8 mouse cellular contexts compared by ENCODE assay signal in genomic region chr19:42090637-42091141, GRCm38 (mm10). TPM values are rescaled to one million over a fixed set of nuclear protein-coding genes. Genes with fewer than 3 reads are reported as not detected.
A peak's percentile ranks its signal among the peaks of the same experiment; 100 is the strongest.
DNase-seq lines count a peak whose midpoint lies in the region; ATAC-seq and TF ChIP-seq lines count a peak whose summit lies in the region.

No protein-coding gene starts in this region.

- WGBS in heart, adult 2 months, result under 1% methylated on average over 48 of the region's 52 CpGs
- under 1% methylated on average over 50 of the region's 52 CpGs for WGBS in hindbrain, embryonic 12.5 days
- WGBS in macrophage (ENCODE audit: missing documents), result under 1% methylated on average over 48 of the region's 52 CpGs
- WGBS in thymus, adult 2 months, result under 1% methylated on average over 52 of the region's 52 CpGs

- no peak for TF ChIP-seq POLR2A in heart, adult 2 months (IDR thresholded peaks at IDR 0.05; ENCODE audit: insufficient read depth, low read depth, low read length)
- no peak for TF ChIP-seq POLR2A in bone marrow macrophage, adult 2 months (IDR thresholded peaks at IDR 0.05; ENCODE audit: borderline replicate concordance, low read depth, low read length)
- TF ChIP-seq POLR2A in thymus, adult 2 months (IDR thresholded peaks at IDR 0.05; ENCODE audit: control insufficient read depth, extremely low read depth, insufficient read depth, low read length, poor library complexity), result no peak

- peak overlapping the region; percentile 89 for H3K9ac ChIP-seq in heart, adult 2 months (ENCODE audit: low read depth, low read length)
- H3K9ac ChIP-seq in hindbrain, embryonic 12.5 days, result peak overlapping the region; percentile 90

- TF ChIP-seq CTCF in heart, adult 2 months (IDR thresholded peaks at IDR 0.05), result no peak
- TF ChIP-seq CTCF in bone marrow macrophage, adult 2 months (IDR thresholded peaks at IDR 0.05; ENCODE audit: low read depth, low read length), result no peak
- TF ChIP-seq CTCF in thymus, adult 2 months (IDR thresholded peaks at IDR 0.05; ENCODE audit: borderline replicate concordance, control insufficient read depth, extremely low read depth, insufficient read depth, low read length, poor library complexity), result no peak

- H3K27ac ChIP-seq in heart, adult 2 months, result peak overlapping the region; percentile 86
- peak overlapping the region; percentile 90 for H3K27ac ChIP-seq in bone marrow macrophage, adult 2 months (ENCODE audit: insufficient read depth, low read depth, low read length)
- peak overlapping the region; percentile 94 for H3K27ac ChIP-seq in hindbrain, embryonic 12.5 days
- peak overlapping the region; percentile 88 for H3K27ac ChIP-seq in macrophage
- H3K27ac ChIP-seq in thymus, adult 2 months (ENCODE audit: control insufficient read depth, insufficient read depth, low read length), result no peak overlapping the region

- TF ChIP-seq EP300 in heart, adult 2 months (IDR thresholded peaks at IDR 0.05; ENCODE audit: insufficient read depth, low read depth, low read length), result no peak

- peak overlapping the region; percentile 64 for H3K4me3 ChIP-seq in heart, adult 2 months
- H3K4me3 ChIP-seq in bone marrow macrophage, adult 2 months (ENCODE audit: insufficient read depth, low read length), result peak overlapping the region; percentile 87
- peak overlapping the region; percentile 99 for H3K4me3 ChIP-seq in hindbrain, embryonic 12.5 days
- peak overlapping the region; percentile 62 for H3K4me3 ChIP-seq in macrophage (ENCODE audit: inconsistent target)
- peak overlapping the region; percentile 61 for H3K4me3 ChIP-seq in thymus, adult 2 months (ENCODE audit: control insufficient read depth, insufficient read depth, low read length)

- no peaks in the 10 kb centered on the region for H3K9me3 ChIP-seq in hindbrain, embryonic 12.5 days (replicated peaks)

- H3K4me1 ChIP-seq in heart, adult 2 months (ENCODE audit: control insufficient read depth, insufficient read depth, low read length), result peaks cover 6% of the 10 kb centered on the region
- peaks cover 27% of the 10 kb centered on the region for H3K4me1 ChIP-seq in bone marrow macrophage, adult 2 months (ENCODE audit: control insufficient read depth, insufficient read depth, low read length)
- H3K4me1 ChIP-seq in hindbrain, embryonic 12.5 days, result peaks cover 26% of the 10 kb centered on the region
- H3K4me1 ChIP-seq in thymus, adult 2 months (replicated peaks; ENCODE audit: control insufficient read depth, insufficient read depth, low read length), result peaks cover 9% of the 10 kb centered on the region

- ATAC-seq in hindbrain, embryonic 12.5 days (ENCODE audit: low FRiP score), result peak; percentile 80

- DNase-seq in heart, adult 2 months, result no peak
- DNase-seq in heart, postnatal 14 days, result no peak
- peak; percentile 77 for DNase-seq in 416B (ENCODE audit: low read depth)
- DNase-seq in thymus, adult 2 months, result peak; percentile 48
- DNase-seq in cerebellum, adult 9-11 months, result no peak

- no peaks in the 10 kb centered on the region for H3K79me2 ChIP-seq in heart, adult 2 months (replicated peaks; ENCODE audit: control insufficient read depth, insufficient read depth, low read length)
- peaks cover 46% of the 10 kb centered on the region for H3K79me2 ChIP-seq in macrophage (ENCODE audit: inconsistent target)

- no peaks in the 10 kb centered on the region for H3K36me3 ChIP-seq in heart, adult 2 months (ENCODE audit: control insufficient read depth, insufficient read depth, low read length)
- H3K36me3 ChIP-seq in hindbrain, embryonic 12.5 days, result peaks cover 8% of the 10 kb centered on the region
- peaks cover 10% of the 10 kb centered on the region; the same call in 1 of the 2 replicates for H3K36me3 ChIP-seq in macrophage (ENCODE audit: inconsistent target)
- no peaks in the 10 kb centered on the region for H3K36me3 ChIP-seq in thymus, adult 2 months (ENCODE audit: control insufficient read depth, insufficient read depth, low read length)

- intact Hi-C loops in heart, adult 2 months (cut with DNase I), result loop anchor here (2.0 to 5.0 kb wide), 3 partner anchors 36 to 178 kb away; partner anchors contain the start of genes Marveld1 and Pgam1
- intact Hi-C loops in heart, postnatal 14 days (cut with DNase I), result no loop called here

- peaks cover 4% of the 10 kb centered on the region for H3K27me3 ChIP-seq in heart, adult 2 months (ENCODE audit: control insufficient read depth, insufficient read depth, low read length)
- no peaks in the 10 kb centered on the region for H3K27me3 ChIP-seq in hindbrain, embryonic 12.5 days
- H3K27me3 ChIP-seq in thymus, adult 2 months (ENCODE audit: control insufficient read depth, insufficient read depth, low read length), result peaks cover 6% of the 10 kb centered on the region; the same call in 1 of the 2 replicates

- peak overlapping the region; percentile 90 for H3K4me2 ChIP-seq in hindbrain, embryonic 12.5 days (replicated peaks)

RNA-seq across cellular contexts. Expression of gene Pi4k2a, which starts 0.4 kb away (rescaled TPM):
- 10 to 100 TPM; 18.2 to 21.3 TPM for total RNA-seq in heart, adult 2 months (2021)
- 15.1 and 21.4 TPM in 2 replicates for polyA plus RNA-seq in heart, adult 2 months (2012; rRNA removed)
- 10 to 100 TPM; 17.2 to 20.6 TPM for total RNA-seq in heart, postnatal 14 days (2021)
- polyA plus RNA-seq in bone marrow macrophage, adult 2 months (2012; ENCODE audit: insufficient read depth, insufficient read length, missing spikeins), result 42.6 and 44.6 TPM in 2 replicates
- 35.3 and 39.4 TPM in 2 replicates for polyA plus RNA-seq in hindbrain, embryonic 12.5 days (2016; fragmentation: Nextera tagmentation; extraction: Ambion mirVana)
- 100 to 1,000 TPM in 23 of 26 experiments, 10 to 100 TPM in 3; 84.4 to 383 (median 149) TPM for total RNA-seq in macrophage (2018; cell fraction: chromatin; rRNA removed)
- total RNA-seq in macrophage (2018; cell fraction: cytosol; rRNA removed), result 100 to 1,000 TPM in 10 of 26 experiments, 10 to 100 TPM in 16; 76.0 to 130 (median 96.6) TPM
- 100 to 1,000 TPM; 100 to 448 (median 137) TPM for total RNA-seq in macrophage (2018; cell fraction: nucleus; rRNA removed)
- 62.5 to 98.7 TPM (median 75.6 TPM) in 3 replicates for polyA plus RNA-seq in macrophage (2018)
- polyA plus RNA-seq in thymus, adult 2 months (2012; rRNA removed), result 36.8 and 42.2 TPM in 2 replicates

RNA-seq across cellular contexts. Expression of gene Morn4, which starts 4.5 kb away (rescaled TPM):
- 1 to 10 TPM; 2.3 to 2.5 TPM for total RNA-seq in heart, adult 2 months (2021)
- 5.0 and 5.5 TPM in 2 replicates for polyA plus RNA-seq in heart, adult 2 months (2012; rRNA removed)
- 1 to 10 TPM; 4.5 to 5.3 TPM for total RNA-seq in heart, postnatal 14 days (2021)
- polyA plus RNA-seq in bone marrow macrophage, adult 2 months (2012; ENCODE audit: insufficient read depth, insufficient read length, missing spikeins), result 1.3 and 1.4 TPM in 2 replicates
- polyA plus RNA-seq in hindbrain, embryonic 12.5 days (2016; fragmentation: Nextera tagmentation; extraction: Ambion mirVana), result 81.4 and 83.5 TPM in 2 replicates
- total RNA-seq in macrophage (2018; cell fraction: chromatin; rRNA removed), result 10 to 100 TPM in 8 of 26 experiments, 1 to 10 TPM in 18; 2.7 to 15.1 (median 8.4) TPM
- total RNA-seq in macrophage (2018; cell fraction: cytosol; rRNA removed), result 1 to 10 TPM; 2.4 to 6.7 (median 4.1) TPM
- 10 to 100 TPM in 3 of 26 experiments, 1 to 10 TPM in 23; 1.6 to 20.0 (median 5.9) TPM for total RNA-seq in macrophage (2018; cell fraction: nucleus; rRNA removed)
- polyA plus RNA-seq in macrophage (2018), result 2.7 to 5.4 TPM (median 5.3 TPM) in 3 replicates
- polyA plus RNA-seq in thymus, adult 2 months (2012; rRNA removed), result 0.98 and 1.1 TPM in 2 replicates

RNA-seq across cellular contexts. Expression of gene Avpi1, which starts 38.2 kb away (rescaled TPM):
- total RNA-seq in heart, adult 2 months (2021), result 10 to 100 TPM; 10.0 to 14.4 TPM
- 9.9 and 13.1 TPM in 2 replicates for polyA plus RNA-seq in heart, adult 2 months (2012; rRNA removed)
- 10 to 100 TPM; 10.8 to 11.7 TPM for total RNA-seq in heart, postnatal 14 days (2021)
- polyA plus RNA-seq in bone marrow macrophage, adult 2 months (2012; ENCODE audit: insufficient read depth, insufficient read length, missing spikeins), result 16.9 and 21.3 TPM in 2 replicates
- 11.8 and 13.5 TPM in 2 replicates for polyA plus RNA-seq in hindbrain, embryonic 12.5 days (2016; fragmentation: Nextera tagmentation; extraction: Ambion mirVana)
- total RNA-seq in macrophage (2018; cell fraction: chromatin; rRNA removed), result 1 to 10 TPM in 4 of 26 experiments, under 1 TPM in 2, not detected in 20; 0.63 to 3.3 (median 1.4) TPM
- total RNA-seq in macrophage (2018; cell fraction: cytosol; rRNA removed), result 1 to 10 TPM; 1.1 to 8.4 (median 3.7) TPM
- 1 to 10 TPM in 12 of 26 experiments, under 1 TPM in 10, not detected in 4; 0.46 to 3.4 (median 1.0) TPM for total RNA-seq in macrophage (2018; cell fraction: nucleus; rRNA removed)
- polyA plus RNA-seq in macrophage (2018), result 3.0 to 9.5 TPM (median 6.7 TPM) in 3 replicates
- 13.0 and 15.9 TPM in 2 replicates for polyA plus RNA-seq in thymus, adult 2 months (2012; rRNA removed)

RNA-seq across cellular contexts. Expression of gene 4933411K16Rik, which starts 38.6 kb away (rescaled TPM):
- under 1 TPM in 1 of 2 experiments, not detected in 1; 0.23 TPM for total RNA-seq in heart, adult 2 months (2021)
- polyA plus RNA-seq in heart, adult 2 months (2012; rRNA removed), result 0.41 and 0.73 TPM in 2 replicates
- total RNA-seq in heart, postnatal 14 days (2021), result under 1 TPM in 1 of 2 experiments, not detected in 1; 0.32 TPM
- 0.54 TPM in 1 of 2 replicates, not detected in the other for polyA plus RNA-seq in bone marrow macrophage, adult 2 months (2012; ENCODE audit: insufficient read depth, insufficient read length, missing spikeins)
- polyA plus RNA-seq in hindbrain, embryonic 12.5 days (2016; fragmentation: Nextera tagmentation; extraction: Ambion mirVana), result not detected in 2 replicates
- 1 to 10 TPM in 20 of 26 experiments, under 1 TPM in 3, not detected in 3; 0.50 to 5.2 (median 2.6) TPM for total RNA-seq in macrophage (2018; cell fraction: chromatin; rRNA removed)
- total RNA-seq in macrophage (2018; cell fraction: cytosol; rRNA removed), result under 1 TPM in 6 of 26 experiments, not detected in 20; 0.09 to 0.33 (median 0.19) TPM
- 1 to 10 TPM in 6 of 26 experiments, under 1 TPM in 15, not detected in 5; 0.39 to 4.1 (median 0.78) TPM for total RNA-seq in macrophage (2018; cell fraction: nucleus; rRNA removed)
- polyA plus RNA-seq in macrophage (2018), result 0.19 to 0.27 TPM (median 0.27 TPM) in 3 replicates
- 0.27 TPM in 1 of 2 replicates, not detected in the other for polyA plus RNA-seq in thymus, adult 2 months (2012; rRNA removed)

RNA-seq across cellular contexts. Expression of gene Hoga1, which starts 45.3 kb away (rescaled TPM):
- total RNA-seq in heart, adult 2 months (2021), result 1 to 10 TPM; 1.6 to 2.3 TPM
- polyA plus RNA-seq in heart, adult 2 months (2012; rRNA removed), result 0.85 and 1.4 TPM in 2 replicates
- total RNA-seq in heart, postnatal 14 days (2021), result 1 to 10 TPM; 1.4 to 2.3 TPM
- polyA plus RNA-seq in bone marrow macrophage, adult 2 months (2012; ENCODE audit: insufficient read depth, insufficient read length, missing spikeins), result 1.9 and 2.3 TPM in 2 replicates
- 1.1 and 1.3 TPM in 2 replicates for polyA plus RNA-seq in hindbrain, embryonic 12.5 days (2016; fragmentation: Nextera tagmentation; extraction: Ambion mirVana)
- 10 to 100 TPM in 2 of 26 experiments, 1 to 10 TPM in 22, under 1 TPM in 1, not detected in 1; 0.95 to 11.2 (median 3.6) TPM for total RNA-seq in macrophage (2018; cell fraction: chromatin; rRNA removed)
- total RNA-seq in macrophage (2018; cell fraction: cytosol; rRNA removed), result 1 to 10 TPM; 1.0 to 2.4 (median 1.5) TPM
- 1 to 10 TPM in 25 of 26 experiments, under 1 TPM in 1; 0.92 to 5.1 (median 2.3) TPM for total RNA-seq in macrophage (2018; cell fraction: nucleus; rRNA removed)
- 1.3 to 2.2 TPM (median 1.9 TPM) in 3 replicates for polyA plus RNA-seq in macrophage (2018)
- 0.84 and 1.2 TPM in 2 replicates for polyA plus RNA-seq in thymus, adult 2 months (2012; rRNA removed)

Comparison
In these comparisons a context has a peak if more than half of its experiments do, and no peak if none do; other contexts are left out.
1. DNase-seq: peak in 416B (single experiment) and thymus, adult 2 months (single experiment); none in heart, adult 2 months (0 of 2), heart, postnatal 14 days (0 of 2) and cerebellum, adult 9-11 months (single experiment).
2. RNA of gene Morn4, which starts 4.5 kb away (polyA plus RNA-seq): 81.4 to 83.5 TPM in hindbrain, embryonic 12.5 days; 2.7 to 5.4 TPM in macrophage, 5.0 to 5.5 TPM in heart, adult 2 months, 1.3 to 1.4 TPM in bone marrow macrophage, adult 2 months and 0.98 to 1.1 TPM in thymus, adult 2 months; every median in the first group is over 10 times any median in the second.
3. Peak in every context shown above with its lines, with median percentiles within 50 percentile points of each other: H3K4me3 ChIP-seq.